Mouse (Mus musculus): Measurements from ENCODE around the gene Golgb1. TPM values are rescaled to one million over a fixed set of nuclear protein-coding genes. Genes with fewer than 3 reads are reported as not detected.
A peak's percentile ranks its signal among the peaks of the same experiment; 100 is the strongest.

Golgb1 gene
- total RNA-seq, 2 experiments from 2014 or later: 80.2 to 80.4 TPM

GRCm38 (mm10) chr16:36914195-36914594 lies 39.3 kb downstream of the Golgb1 start:
- peak in 1 of 2 experiments; percentile 31 for DNase-seq (ENCODE audit: low spot score in 2 of 2)

GRCm38 (mm10) chr16:36918505-36918904 lies 43.6 kb downstream of the Golgb1 start:
- DNase-seq (ENCODE audit: low spot score in 2 of 2): no peak

GRCm38 (mm10) chr16:36920410-36920809 lies 45.5 kb downstream of the Golgb1 start:
- DNase-seq (ENCODE audit: low spot score in 2 of 2): no peak

GRCm38 (mm10) chr16:36921067-36921613 lies 46.2 kb downstream of the Golgb1 start:
- no peak for DNase-seq (ENCODE audit: low spot score in 2 of 2)

GRCm38 (mm10) chr16:36921980-36922379 lies 47.0 kb downstream of the Golgb1 start:
- no peak for DNase-seq (ENCODE audit: low spot score in 2 of 2)

- no peak for DNase-seq (ENCODE audit: low spot score in 2 of 2)
Observed at GRCm38 (mm10) chr16:36924312-36924711, 49.4 kb downstream of the Golgb1 start.

- no peak for DNase-seq (ENCODE audit: low spot score in 2 of 2)
Observed at GRCm38 (mm10) chr16:36925351-36925750, 50.4 kb downstream of the Golgb1 start.

- peak; percentile 25 to 64 for DNase-seq (ENCODE audit: low spot score in 2 of 2)
Observed at GRCm38 (mm10) chr16:36925797-36926196, 50.9 kb downstream of the Golgb1 start.

- DNase-seq (ENCODE audit: low spot score in 2 of 2): no peak
Observed at GRCm38 (mm10) chr16:36926514-36927447, 51.8 kb downstream of the Golgb1 start.

- no peak for DNase-seq (ENCODE audit: low spot score in 2 of 2)
Observed at GRCm38 (mm10) chr16:36927495-36928105, 52.7 kb downstream of the Golgb1 start.

- DNase-seq (ENCODE audit: low spot score in 2 of 2): no peak
Observed at GRCm38 (mm10) chr16:36928106-36928500, 53.2 kb downstream of the Golgb1 start.

- no peak for DNase-seq (ENCODE audit: low spot score in 2 of 2)
Observed at GRCm38 (mm10) chr16:36929216-36929615, 54.3 kb downstream of the Golgb1 start.

- DNase-seq (ENCODE audit: low spot score in 2 of 2): no peak
Observed at GRCm38 (mm10) chr16:36930231-36931136, 55.5 kb downstream of the Golgb1 start.

GRCm38 (mm10) chr16:36931381-36931780 lies 56.4 kb downstream of the Golgb1 start:
- no peak for DNase-seq (ENCODE audit: low spot score in 2 of 2)

GRCm38 (mm10) chr16:36931976-36932375 lies 57.0 kb downstream of the Golgb1 start:
- DNase-seq (ENCODE audit: low spot score in 2 of 2): no peak

GRCm38 (mm10) chr16:36932546-36932945 lies 57.6 kb downstream of the Golgb1 start:
- no peak for DNase-seq (ENCODE audit: low spot score in 2 of 2)

GRCm38 (mm10) chr16:36934131-36934840 lies 59.3 kb downstream of the Golgb1 start:
- DNase-seq (ENCODE audit: low spot score in 2 of 2): no peak

- no peak for DNase-seq (ENCODE audit: low spot score in 2 of 2)
Observed at GRCm38 (mm10) chr16:36934841-36935620, 60.1 kb downstream of the Golgb1 start, which contains the start of gene Hcls1. Hcls1 (plus strand) TSS chr16:36934983.

GRCm38 (mm10) chr16:36935814-36936213 lies 60.9 kb downstream of the Golgb1 start:
- DNase-seq (ENCODE audit: low spot score in 2 of 2): no peak
